Mouse (Mus musculus): ENCODE measurements around the gene Map2k1. TPM values are rescaled to one million over a fixed set of nuclear protein-coding genes. Genes with fewer than 3 reads are reported as not detected.
"Not testable (repeated sequence)": the region's sequence is repeated elsewhere in the genome, so short reads cannot be mapped to it uniquely, and the experiment has no call there.

Gene Map2k1
- polyA plus RNA-seq, 1 experiment from 2014 or later, result 100 TPM

DNA sequence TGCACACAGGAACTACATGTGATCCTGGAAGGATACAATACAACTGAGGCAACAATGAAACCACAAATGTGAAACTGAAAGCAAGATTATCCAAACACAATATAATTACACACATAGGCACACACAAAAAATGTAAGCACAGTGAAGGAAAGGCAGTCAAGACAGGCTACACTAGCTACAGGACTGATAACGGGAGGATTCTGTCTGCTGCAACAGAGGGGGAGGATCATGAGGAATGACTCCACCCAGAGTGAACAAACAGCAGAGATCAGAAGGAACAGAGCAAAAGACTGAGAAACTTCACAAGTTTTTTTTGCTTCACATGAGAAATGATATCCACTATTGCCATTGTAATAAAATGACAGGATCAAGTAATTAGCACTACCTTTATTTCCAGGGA lies 96.8 kb downstream of the Map2k1 start:
- H3K36me3 ChIP-seq, result peaks cover 39% of the 10 kb centered on the region
- 91% methylated on average over 1 of the region's 1 CpGs for WGBS
- ATAC-seq (ENCODE audit: insufficient number of reproducible peaks, low FRiP score, low TSS enrichment, low read depth), result no peak

DNA sequence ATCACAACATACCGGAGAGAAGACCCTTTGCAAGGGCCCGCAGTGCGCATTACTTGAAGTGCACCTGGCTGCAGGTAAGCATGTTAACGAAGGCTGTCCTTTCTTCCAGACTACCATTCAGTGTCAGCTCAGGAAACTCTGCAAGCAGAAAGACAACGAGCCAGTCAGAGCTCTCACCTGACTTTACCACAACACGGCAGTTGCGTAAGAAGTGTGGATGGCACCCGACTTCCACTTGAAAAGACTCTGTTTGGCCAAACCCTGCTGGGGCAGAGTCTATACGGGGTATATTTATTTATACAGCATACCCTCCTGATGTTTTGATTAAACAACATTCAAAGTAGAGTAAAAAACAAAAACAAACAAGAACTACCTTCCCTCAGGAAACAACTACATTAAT lies 113.6 kb downstream of the Map2k1 start:
- Histone ChIP-seq H3K9ac (no peak overlapping the region), H3K4me1 (no peaks in the 10 kb centered on the region), H3K4me2 (replicated peaks) (no peak overlapping the region), H3K9me3 (replicated peaks) (no peaks in the 10 kb centered on the region), H3K27ac (replicated peaks) (no peak overlapping the region), H3K4me3 (replicated peaks) (no peak overlapping the region), H3K27me3 (no peaks in the 10 kb centered on the region), H3K36me3 (peaks cover 22% of the 10 kb centered on the region)
- ATAC-seq (ENCODE audit: insufficient number of reproducible peaks, low FRiP score, low TSS enrichment, low read depth), result no peak
- 89% methylated on average over 9 of the region's 9 CpGs for WGBS

More for the DNA sequence above, 96.8 kb downstream of the Map2k1 start:
- Histone ChIP-seq H3K9me3 (replicated peaks) (no peaks in the 10 kb centered on the region), H3K4me3 (replicated peaks) (no peak overlapping the region), H3K4me2 (replicated peaks) (no peak overlapping the region), H3K27me3 (no peaks in the 10 kb centered on the region), H3K9ac (no peak overlapping the region), H3K27ac (replicated peaks) (no peak overlapping the region), H3K4me1 (no peaks in the 10 kb centered on the region)

DNA sequence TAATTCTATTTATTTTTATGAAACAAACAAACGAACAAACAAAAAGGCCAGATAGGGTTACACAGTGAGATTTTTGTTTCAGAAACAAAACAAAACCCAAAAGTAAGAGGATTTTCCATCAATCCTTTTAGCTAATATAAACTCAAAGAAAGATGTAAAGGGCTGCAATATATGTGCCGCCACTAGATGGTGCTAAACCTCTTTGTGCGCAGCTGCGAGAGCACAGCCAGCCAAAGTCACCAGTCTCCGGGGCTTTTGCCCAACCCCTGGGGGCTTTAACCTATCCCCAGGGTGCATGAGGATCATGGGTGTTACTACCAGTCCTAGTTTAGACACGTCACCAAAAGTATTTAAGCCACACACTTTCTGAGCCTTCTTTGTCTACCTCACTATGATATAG lies 114.5 kb downstream of the Map2k1 start:
- ATAC-seq (ENCODE audit: insufficient number of reproducible peaks, low FRiP score, low TSS enrichment, low read depth); H3K27me3 ChIP-seq; H3K4me2 ChIP-seq (replicated peaks); H3K4me3 ChIP-seq (replicated peaks); H3K27ac ChIP-seq (replicated peaks); H3K9ac ChIP-seq; H3K4me1 ChIP-seq; H3K9me3 ChIP-seq (replicated peaks): not testable (repeated sequence)
- WGBS, result 5% methylated on average over 6 of the region's 6 CpGs
- H3K36me3 ChIP-seq, result peaks cover 18% of the 10 kb centered on the region

Small RNAs within 50 kb of the gene (microRNA-seq; reads per million reads assigned to microRNA genes)
- not detected for gene Gm24106 (ENCODE audit: borderline number of aligned reads)

Other genes with a start within 250 kb of the Map2k1 start
- gene Smad6, start 231.6 kb downstream of the Map2k1 start, polyA plus RNA-seq (2015; fragmentation: Nextera tagmentation; extraction: Ambion mirVana), result 12.8 and 15.5 TPM in 2 replicates
- 0.16 TPM in 1 of 2 replicates, not detected in the other for gene Lctl, start 136.5 kb downstream of the Map2k1 start, polyA plus RNA-seq (2015; fragmentation: Nextera tagmentation; extraction: Ambion mirVana)
- 16.3 and 19.5 TPM in 2 replicates for gene Zwilch, start 80.5 kb downstream of the Map2k1 start, polyA plus RNA-seq (2015; fragmentation: Nextera tagmentation; extraction: Ambion mirVana)
- 1,153 and 1,206 TPM in 2 replicates for gene Rpl4, start 80.3 kb downstream of the Map2k1 start, polyA plus RNA-seq (2015; fragmentation: Nextera tagmentation; extraction: Ambion mirVana)
- 30.2 and 35.3 TPM in 2 replicates for gene Snapc5, start 74.4 kb downstream of the Map2k1 start, polyA plus RNA-seq (2015; fragmentation: Nextera tagmentation; extraction: Ambion mirVana)
- 2.1 and 3.2 TPM in 2 replicates for gene Uchl4, start 18.4 kb downstream of the Map2k1 start, polyA plus RNA-seq (2015; fragmentation: Nextera tagmentation; extraction: Ambion mirVana)
- gene Tipin, start 27.9 kb upstream of the Map2k1 start, polyA plus RNA-seq (2015; fragmentation: Nextera tagmentation; extraction: Ambion mirVana), result 171 and 185 TPM in 2 replicates
- 18.7 and 19.7 TPM in 2 replicates for gene Dis3l, start 87.7 kb upstream of the Map2k1 start, polyA plus RNA-seq (2015; fragmentation: Nextera tagmentation; extraction: Ambion mirVana)
- 1.0 and 1.9 TPM in 2 replicates for gene Megf11, start 132.0 kb upstream of the Map2k1 start, polyA plus RNA-seq (2015; fragmentation: Nextera tagmentation; extraction: Ambion mirVana)

Data from embryonic facial prominence, embryonic 15.5 days (tissue).